In the genomic region with DNA sequence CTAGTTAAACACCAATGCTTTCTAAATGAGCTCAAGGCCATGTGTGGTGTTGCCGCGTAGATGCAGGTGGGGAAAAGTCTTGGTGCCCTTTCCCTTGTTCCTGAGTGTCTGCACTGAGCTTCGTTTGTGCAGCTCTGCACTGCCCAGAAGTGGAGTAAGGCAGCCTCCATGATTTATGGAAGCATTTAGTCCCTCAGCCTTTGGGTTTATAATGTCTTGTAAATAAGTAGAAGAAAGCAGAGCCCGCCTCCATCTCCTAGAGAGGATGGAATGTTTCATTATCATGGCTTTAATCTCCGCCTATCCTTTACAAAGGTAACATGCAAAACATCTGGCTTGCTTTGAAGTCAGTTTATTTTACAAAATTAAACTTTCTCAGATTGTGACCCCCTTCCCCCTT, we compare ENCODE assay signal across 20 mouse cellular contexts.
DNase-seq lines count a peak whose midpoint lies in the region; ATAC-seq and TF ChIP-seq lines count a peak whose summit lies in the region.
"Had no signal": no experiment of that assay in that cellular context is flagged by ENCODE, and none has a peak within 500 bp of the region (broad histone marks: within the 10 kb centered on the region; RNA-seq: fewer than 3 reads in every experiment).

No protein-coding gene starts in this region.

- 26% methylated on average over 5 of the region's 5 CpGs for WGBS in intestine, embryonic 14.5 days
- WGBS in intestine, postnatal 0 days: 42% methylated on average over 5 of the region's 5 CpGs
- 15% methylated on average over 5 of the region's 5 CpGs for WGBS in embryonic facial prominence, embryonic 13.5 days
- WGBS in limb, embryonic 13.5 days: 12% methylated on average over 5 of the region's 5 CpGs
- WGBS in cerebellum, adult 2 months: 89% methylated on average over 5 of the region's 5 CpGs

- ATAC-seq in intestine, embryonic 14.5 days (replicated peaks; ENCODE audit: low FRiP score, low TSS enrichment, low read depth): no peak
- no peak for ATAC-seq in intestine, postnatal 0 days
- ATAC-seq in embryonic facial prominence, embryonic 13.5 days (ENCODE audit: insufficient number of reproducible peaks, insufficient read depth, low FRiP score, low TSS enrichment, low read depth): 0 out of 2 replicates have a peak, but pooled peaks have one; percentile 4
- ATAC-seq in limb, embryonic 13.5 days (ENCODE audit: low FRiP score, low read depth): peak; percentile 76
- ATAC-seq: forebrain, embryonic 13.5 days; midbrain, embryonic 16.5 days had no signal

- H3K4me1 ChIP-seq in intestine, embryonic 14.5 days (replicated peaks; ENCODE audit: control insufficient read depth, insufficient read depth, low read length): peaks cover 23% of the 10 kb centered on the region
- no peaks in the 10 kb centered on the region for H3K4me1 ChIP-seq in intestine, postnatal 0 days (replicated peaks; ENCODE audit: control insufficient read depth, insufficient read depth, low read length)
- peaks cover 68% of the 10 kb centered on the region for H3K4me1 ChIP-seq in embryonic facial prominence, embryonic 13.5 days
- peaks cover 69% of the 10 kb centered on the region for H3K4me1 ChIP-seq in limb, embryonic 13.5 days
- H3K4me1 ChIP-seq in cerebellum, adult 2 months (ENCODE audit: control insufficient read depth, insufficient read depth, low read length): no peaks in the 10 kb centered on the region
- H3K4me1 ChIP-seq: megakaryocyte, embryonic 14.5 days had no signal

- no peaks in the 10 kb centered on the region for H3K36me3 ChIP-seq in intestine, embryonic 14.5 days (ENCODE audit: control insufficient read depth, insufficient read depth, low read length)
- no peaks in the 10 kb centered on the region for H3K36me3 ChIP-seq in intestine, postnatal 0 days (ENCODE audit: control insufficient read depth, insufficient read depth)
- H3K36me3 ChIP-seq in embryonic facial prominence, embryonic 13.5 days: no peaks in the 10 kb centered on the region
- H3K36me3 ChIP-seq in limb, embryonic 13.5 days: no peaks in the 10 kb centered on the region
- H3K36me3 ChIP-seq: neural tube, embryonic 15.5 days had no signal

- H3K4me3 ChIP-seq in intestine, embryonic 14.5 days (ENCODE audit: low read depth, low read length): no peak overlapping the region
- H3K4me3 ChIP-seq in intestine, postnatal 0 days (ENCODE audit: low read depth, low read length): no peak overlapping the region
- no peak overlapping the region for H3K4me3 ChIP-seq in embryonic facial prominence, embryonic 13.5 days
- no peak overlapping the region for H3K4me3 ChIP-seq in limb, embryonic 13.5 days
- no peak overlapping the region for H3K4me3 ChIP-seq in cerebellum, adult 2 months (replicated peaks; ENCODE audit: insufficient read depth, low read depth, low read length)
- H3K4me3 ChIP-seq: forebrain, embryonic 13.5 days; megakaryocyte, embryonic 14.5 days; neural tube, embryonic 15.5 days had no signal

- H3K9me3 ChIP-seq in intestine, embryonic 14.5 days (ENCODE audit: control insufficient read depth, low read length): no peaks in the 10 kb centered on the region
- H3K9me3 ChIP-seq in intestine, postnatal 0 days (ENCODE audit: control insufficient read depth): no peaks in the 10 kb centered on the region
- H3K9me3 ChIP-seq in embryonic facial prominence, embryonic 13.5 days: no peaks in the 10 kb centered on the region
- H3K9me3 ChIP-seq in limb, embryonic 13.5 days: no peaks in the 10 kb centered on the region
- H3K9me3 ChIP-seq: forebrain, embryonic 13.5 days; megakaryocyte, embryonic 14.5 days; neural tube, embryonic 15.5 days had no signal

- H3K4me2 ChIP-seq in intestine, embryonic 14.5 days (ENCODE audit: low read length): no peak overlapping the region
- H3K4me2 ChIP-seq in intestine, postnatal 0 days (replicated peaks; ENCODE audit: low read depth): no peak overlapping the region
- peak overlapping the region; percentile 28 for H3K4me2 ChIP-seq in embryonic facial prominence, embryonic 13.5 days
- H3K4me2 ChIP-seq in limb, embryonic 13.5 days (replicated peaks): 0 out of 2 replicates have a peak overlapping the region, but pooled peaks have one; percentile 3
- H3K4me2 ChIP-seq: forebrain, embryonic 13.5 days; liver, embryonic 11.5 days; neural tube, embryonic 15.5 days had no signal

- intact Hi-C loops in gastrocnemius, postnatal 36 days (cut with DNase I): loop anchor here (10.0 kb wide), 1 partner anchor 105 kb away; a partner anchor contains a TSS

- TF ChIP-seq POLR2A in cerebellum, adult 2 months (IDR thresholded peaks at IDR 0.05; ENCODE audit: borderline replicate concordance, insufficient read depth, low read length): no peak

- H3K27ac ChIP-seq in intestine, embryonic 14.5 days (ENCODE audit: low read depth): peak overlapping the region; percentile 40; the same call in 1 of the 2 replicates
- H3K27ac ChIP-seq in intestine, postnatal 0 days (ENCODE audit: low read depth, low read length): no peak overlapping the region
- H3K27ac ChIP-seq in embryonic facial prominence, embryonic 13.5 days: peak overlapping the region; percentile 94
- peak overlapping the region; percentile 69 for H3K27ac ChIP-seq in limb, embryonic 13.5 days
- H3K27ac ChIP-seq in cerebellum, adult 2 months (ENCODE audit: insufficient read depth, low read length): no peak overlapping the region
- H3K27ac ChIP-seq: forebrain, embryonic 13.5 days; neural tube, embryonic 15.5 days had no signal

- no peaks in the 10 kb centered on the region for H3K27me3 ChIP-seq in intestine, embryonic 14.5 days (replicated peaks; ENCODE audit: control insufficient read depth, insufficient read depth, low read length)
- no peaks in the 10 kb centered on the region for H3K27me3 ChIP-seq in intestine, postnatal 0 days (replicated peaks; ENCODE audit: control insufficient read depth, insufficient read depth, low read length)
- no peaks in the 10 kb centered on the region for H3K27me3 ChIP-seq in embryonic facial prominence, embryonic 13.5 days
- no peaks in the 10 kb centered on the region for H3K27me3 ChIP-seq in limb, embryonic 13.5 days
- no peaks in the 10 kb centered on the region for H3K27me3 ChIP-seq in cerebellum, adult 2 months (ENCODE audit: control insufficient read depth, insufficient read depth, low read length)
- H3K27me3 ChIP-seq: CH12.LX; forebrain, embryonic 13.5 days; megakaryocyte, embryonic 14.5 days; neural tube, embryonic 15.5 days had no signal

- DNase-seq in intestine, embryonic 14.5 days (ENCODE audit: low spot score): no peak
- peak; percentile 52 for DNase-seq in embryo, embryonic 11 days
- no peak for DNase-seq in cerebellum, adult 2 months
- DNase-seq in left cerebral cortex, adult 18-20 months (ENCODE audit: low spot score in 2 of 2): no peak
- DNase-seq in gastrocnemius, postnatal 36 days: no peak
- DNase-seq: adrenal gland, postnatal 25 days; cerebellum, postnatal 25 days; gastrocnemius, postnatal 25 days; kidney, postnatal 14 days; lung, adult 18-20 months; thymus, postnatal 14 days had no signal

- TF ChIP-seq CTCF in intestine, postnatal 0 days (IDR thresholded peaks at IDR 0.05; ENCODE audit: low read depth): no peak
- no peak for TF ChIP-seq CTCF in cerebellum, adult 2 months (IDR thresholded peaks at IDR 0.05; ENCODE audit: borderline replicate concordance, insufficient read depth, low read depth, low read length)

- H3K9ac ChIP-seq in intestine, embryonic 14.5 days (ENCODE audit: low read length): no peak overlapping the region
- no peak overlapping the region for H3K9ac ChIP-seq in intestine, postnatal 0 days (ENCODE audit: low read depth, low read length)
- no peak overlapping the region for H3K9ac ChIP-seq in embryonic facial prominence, embryonic 13.5 days
- H3K9ac ChIP-seq in limb, embryonic 13.5 days: no peak overlapping the region
- H3K9ac ChIP-seq: forebrain, embryonic 13.5 days; neural tube, embryonic 15.5 days had no signal

Comparison
In these comparisons a context has a peak if more than half of its experiments do, and no peak if none do; other contexts are left out.
1. H3K27ac ChIP-seq: peak in intestine, embryonic 14.5 days (single experiment), embryonic facial prominence, embryonic 13.5 days (single experiment) and limb, embryonic 13.5 days (single experiment); none in intestine, postnatal 0 days (single experiment) and cerebellum, adult 2 months (single experiment).
2. ATAC-seq: peak in embryonic facial prominence, embryonic 13.5 days (single experiment) and limb, embryonic 13.5 days (single experiment); none in intestine, embryonic 14.5 days (single experiment) and intestine, postnatal 0 days (single experiment).
3. H3K4me2 ChIP-seq: peak in embryonic facial prominence, embryonic 13.5 days (single experiment) and limb, embryonic 13.5 days (single experiment); none in intestine, embryonic 14.5 days (single experiment) and intestine, postnatal 0 days (single experiment).